Mouse (Mus musculus): ENCODE data around the gene Gm11060.

Gm11060 gene

GRCm38 (mm10) chr2:105122216-105122615 lies 30.4 kb downstream of the Gm11060 start:
- DNase-seq (ENCODE audit: low spot score), result no peak

- no peak for DNase-seq (ENCODE audit: low spot score)
Observed at GRCm38 (mm10) chr2:105122886-105123285, 31.1 kb downstream of the Gm11060 start.

- DNase-seq (ENCODE audit: low spot score), result no peak
Observed at GRCm38 (mm10) chr2:105123431-105123830, 31.6 kb downstream of the Gm11060 start.

- no peak for DNase-seq (ENCODE audit: low spot score)
Observed at GRCm38 (mm10) chr2:105123881-105124280, 32.1 kb downstream of the Gm11060 start.

DNA sequence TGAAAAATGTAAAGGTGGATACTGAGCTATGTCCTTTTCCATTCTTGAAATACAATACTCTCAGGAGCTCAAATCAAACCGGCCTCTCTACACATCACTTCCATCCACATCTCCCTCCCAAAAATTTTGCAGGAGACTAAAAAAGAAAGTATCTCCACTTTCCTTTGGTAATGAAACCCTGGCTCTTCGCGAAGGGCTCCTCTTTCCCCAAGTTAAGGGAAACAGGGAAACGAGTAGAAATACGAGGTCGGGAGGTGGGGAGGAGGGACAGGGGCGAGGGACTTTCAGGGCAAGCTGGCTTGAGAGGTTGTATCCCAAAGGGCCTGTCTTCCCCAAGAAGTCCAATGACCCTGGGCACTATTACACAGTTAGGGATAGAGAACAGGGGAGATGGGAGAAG lies 32.6 kb downstream of the Gm11060 start:
- no peak for DNase-seq (ENCODE audit: low spot score)

DNA sequence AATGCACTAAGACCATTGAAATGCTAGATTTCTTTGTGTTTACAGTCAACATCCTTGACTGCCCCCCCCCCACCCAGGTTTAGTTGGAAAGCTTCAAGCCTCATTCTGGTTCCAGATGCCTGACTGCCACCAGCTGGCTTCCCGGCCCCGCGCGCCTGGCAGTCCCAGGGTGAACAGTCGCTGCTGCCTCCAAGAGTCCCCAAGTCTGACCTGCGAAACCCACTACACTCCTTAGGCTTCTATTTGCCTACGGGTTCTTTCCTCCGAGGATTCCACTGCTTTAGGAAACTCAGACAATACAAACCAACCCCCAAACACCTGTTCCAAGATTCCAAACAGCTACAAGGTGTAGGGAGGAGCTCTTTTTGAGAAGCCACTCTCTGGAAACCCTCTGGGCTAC lies 33.4 kb downstream of the Gm11060 start:
- DNase-seq (ENCODE audit: low spot score), result no peak

GRCm38 (mm10) chr2:105125641-105126040 lies 33.8 kb downstream of the Gm11060 start:
- DNase-seq (ENCODE audit: low spot score), result no peak

- no peak for DNase-seq (ENCODE audit: low spot score)
Observed at GRCm38 (mm10) chr2:105126279-105126678, 34.5 kb downstream of the Gm11060 start, which contains the start of gene Wt1. Wt1 (plus strand) TSS chr2:105126529.

DNA sequence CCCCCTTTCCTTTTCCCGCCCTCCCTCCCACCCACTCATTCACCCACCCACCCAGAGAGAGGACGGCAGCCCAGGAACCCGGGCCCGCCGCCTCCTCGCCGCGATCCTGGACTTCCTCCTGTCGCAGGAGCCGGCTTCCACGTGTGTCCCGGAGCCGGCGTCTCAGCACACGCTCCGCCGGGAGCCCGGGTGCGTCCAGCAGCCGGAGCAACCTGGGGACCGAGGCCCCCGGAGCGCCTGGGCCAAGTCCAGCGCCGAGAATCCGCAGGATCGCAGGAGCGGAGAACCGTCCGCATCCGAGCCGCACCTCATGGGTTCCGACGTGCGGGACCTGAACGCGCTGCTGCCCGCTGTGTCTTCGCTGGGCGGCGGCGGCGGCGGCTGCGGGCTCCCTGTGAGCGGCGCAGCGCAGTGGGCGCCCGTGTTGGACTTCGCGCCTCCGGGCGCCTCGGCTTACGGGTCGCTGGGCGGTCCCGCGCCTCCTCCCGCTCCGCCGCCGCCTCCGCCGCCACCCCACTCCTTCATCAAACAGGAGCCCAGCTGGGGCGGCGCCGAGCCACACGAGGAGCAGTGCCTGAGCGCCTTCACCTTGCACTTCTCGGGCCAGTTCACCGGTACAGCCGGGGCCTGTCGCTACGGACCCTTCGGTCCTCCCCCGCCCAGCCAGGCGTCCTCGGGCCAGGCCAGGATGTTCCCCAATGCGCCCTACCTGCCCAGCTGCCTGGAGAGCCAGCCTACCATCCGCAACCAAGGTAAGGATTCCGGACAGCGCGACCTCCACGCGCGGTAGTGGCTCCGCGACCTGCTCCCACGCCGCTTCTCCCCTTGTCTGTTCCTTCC lies 35.1 kb downstream of the Gm11060 start:
- no peak for DNase-seq (ENCODE audit: low spot score)

DNA sequence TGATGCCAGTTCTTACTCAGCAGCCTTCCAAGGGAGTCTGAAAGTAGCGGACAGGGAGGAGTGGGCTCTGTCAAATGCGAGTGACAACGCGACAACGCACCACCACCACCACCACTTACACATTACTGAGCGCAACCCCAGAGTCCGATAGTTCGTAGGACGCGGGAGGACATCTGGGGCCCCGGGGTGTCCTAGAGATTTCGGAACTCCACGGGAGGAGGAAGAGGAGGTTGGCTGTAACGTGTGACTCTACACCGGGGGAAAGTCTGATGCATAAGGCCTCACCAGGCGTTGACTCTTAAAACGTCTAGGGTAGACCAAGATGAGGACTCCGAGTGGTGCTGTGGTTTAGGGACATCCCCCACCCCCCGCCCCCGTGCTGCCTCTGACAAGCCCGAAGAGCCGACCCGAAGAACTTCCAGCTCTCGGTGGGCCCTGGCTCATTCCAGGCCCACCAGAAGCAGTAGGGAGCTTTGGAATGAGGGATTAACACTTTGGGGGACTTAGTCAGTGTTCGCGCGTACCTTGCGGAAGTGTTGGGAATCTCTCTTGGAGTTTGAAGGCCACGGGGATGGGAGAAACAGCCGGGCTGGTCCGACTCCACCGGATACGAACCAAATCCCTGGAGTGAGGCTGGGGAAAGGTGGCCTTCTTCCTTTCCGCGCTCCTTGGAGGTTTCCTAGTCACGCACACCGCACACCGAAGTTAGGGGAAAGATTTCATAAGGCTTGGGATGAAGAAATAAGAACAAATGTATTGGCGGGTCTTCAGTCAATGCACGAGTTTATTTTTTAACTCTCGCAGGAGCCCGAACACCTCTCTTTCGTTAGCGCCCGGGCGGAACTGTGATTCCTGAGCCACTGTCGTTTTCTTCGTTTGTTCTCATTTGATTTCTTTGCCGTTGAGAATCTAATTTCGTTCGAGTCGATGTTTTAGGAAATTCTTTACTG lies 36.0 kb downstream of the Gm11060 start:
- no peak for DNase-seq (ENCODE audit: low spot score)

DNA sequence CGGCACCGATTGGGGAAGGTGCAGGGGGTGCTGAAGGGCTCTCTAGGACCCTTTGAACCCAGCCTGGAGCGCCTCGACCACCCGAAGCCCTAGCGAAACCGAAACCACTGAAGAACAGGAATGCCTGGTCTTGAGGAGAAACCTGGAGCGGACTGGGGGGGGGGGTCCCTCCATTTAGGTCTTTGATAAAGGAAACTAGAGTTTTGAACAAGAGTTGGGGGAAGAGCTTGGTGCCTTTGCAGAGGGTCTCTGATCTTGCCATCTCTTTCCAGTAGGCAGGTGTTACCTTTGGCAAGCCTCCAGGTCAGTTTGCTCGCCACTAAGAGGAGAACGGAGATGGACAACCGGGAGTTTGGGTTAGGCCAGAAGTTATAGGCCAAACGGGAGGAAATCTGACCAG lies 36.7 kb downstream of the Gm11060 start:
- no peak for DNase-seq (ENCODE audit: low spot score)

GRCm38 (mm10) chr2:105130351-105131060 lies 38.7 kb downstream of the Gm11060 start:
- DNase-seq (ENCODE audit: low spot score), result no peak

GRCm38 (mm10) chr2:105131061-105131810 lies 39.4 kb downstream of the Gm11060 start:
- no peak for DNase-seq (ENCODE audit: low spot score)

DNA sequence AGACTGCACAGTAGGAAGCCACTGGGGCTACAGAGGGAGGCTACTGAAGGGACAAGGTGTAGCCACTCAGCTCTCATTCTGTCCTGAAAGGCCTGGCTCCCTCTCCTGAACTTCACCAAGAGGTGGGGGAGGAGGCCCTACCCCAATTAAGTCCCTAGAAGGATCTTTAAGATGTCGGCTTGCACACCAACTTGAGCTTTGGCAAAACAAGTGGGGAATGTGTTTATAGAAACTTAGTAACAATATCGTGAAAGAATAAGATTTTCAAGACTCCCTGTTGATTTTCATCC lies 39.9 kb downstream of the Gm11060 start:
- DNase-seq (ENCODE audit: low spot score), result no peak

DNA sequence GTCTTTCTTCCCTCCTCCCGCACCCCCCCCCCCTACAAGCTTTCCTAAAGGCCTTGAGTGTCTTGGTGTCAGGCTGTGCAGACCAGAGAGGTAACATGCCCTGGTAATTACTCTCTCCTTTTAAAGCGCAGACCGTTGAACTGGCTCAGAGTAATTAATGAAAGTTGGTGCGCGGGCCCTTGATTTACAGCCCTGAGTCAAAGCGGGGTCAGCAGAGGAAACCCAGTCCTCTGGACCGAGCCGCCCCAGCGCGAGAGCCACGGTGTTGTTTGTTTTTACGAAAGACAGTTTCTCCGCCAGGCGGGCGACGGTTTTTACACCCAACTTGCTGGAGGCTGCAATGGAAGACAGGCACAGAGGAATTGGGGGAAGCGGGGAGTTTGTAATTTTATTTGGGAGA lies 40.5 kb downstream of the Gm11060 start:
- no peak for DNase-seq (ENCODE audit: low spot score)

DNA sequence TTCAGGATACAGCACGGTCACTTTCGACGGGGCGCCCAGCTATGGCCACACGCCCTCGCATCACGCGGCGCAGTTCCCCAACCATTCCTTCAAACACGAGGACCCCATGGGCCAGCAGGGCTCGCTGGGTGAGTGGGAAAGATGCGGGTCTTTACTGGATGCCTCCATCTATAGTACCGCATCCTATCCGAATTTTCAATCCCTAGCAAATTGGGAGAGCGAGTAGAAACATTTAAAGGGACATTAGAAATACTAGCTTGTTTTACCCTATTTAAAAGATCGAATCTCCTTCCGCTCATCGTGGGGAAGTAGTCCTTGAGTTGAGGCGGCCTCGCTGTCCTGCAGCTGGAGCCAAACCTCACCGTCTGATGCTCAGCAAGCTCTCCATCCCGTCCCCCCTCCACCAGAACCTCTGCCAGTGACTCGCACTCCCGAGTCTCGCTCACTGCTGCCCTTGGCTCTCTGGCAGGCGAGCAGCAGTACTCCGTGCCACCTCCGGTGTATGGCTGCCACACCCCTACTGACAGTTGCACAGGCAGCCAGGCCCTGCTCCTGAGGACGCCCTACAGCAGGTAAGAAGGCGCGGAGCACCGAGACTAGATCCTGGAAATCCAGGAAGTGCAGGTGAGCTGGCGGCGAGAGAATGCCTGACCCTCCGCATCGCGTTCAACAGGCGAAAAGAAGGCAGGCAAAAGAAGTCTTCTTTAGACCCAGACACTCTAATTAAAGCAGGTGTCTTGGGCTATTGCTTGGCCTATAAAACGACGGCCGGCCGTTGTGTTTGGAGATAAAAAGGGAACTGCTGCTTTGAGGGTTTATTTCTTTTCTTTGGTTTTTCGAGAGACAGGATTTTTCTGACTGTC lies 41.3 kb downstream of the Gm11060 start:
- DNase-seq (ENCODE audit: low spot score), result no peak

- DNase-seq (ENCODE audit: low spot score), result no peak
Observed at GRCm38 (mm10) chr2:105134296-105134695, 42.5 kb downstream of the Gm11060 start.

DNA sequence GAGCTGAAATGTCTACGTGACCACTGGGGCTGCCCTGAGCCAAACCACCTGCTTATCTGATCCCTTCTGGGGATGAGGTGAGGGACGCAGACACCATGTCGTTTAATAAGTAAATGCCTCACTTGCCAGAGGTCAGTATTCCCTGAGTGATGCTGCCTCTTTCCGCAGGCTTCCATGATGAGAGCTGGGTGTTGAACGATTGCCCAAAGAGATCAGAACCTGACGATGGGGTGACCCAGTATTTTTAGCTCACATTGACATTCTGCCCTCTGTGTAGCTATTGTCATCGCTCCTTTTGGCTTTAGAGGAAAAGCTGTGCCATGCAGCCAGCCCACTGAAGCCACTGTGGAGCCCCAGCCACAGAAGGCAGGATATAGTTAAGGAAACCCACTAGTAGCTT lies 47.7 kb downstream of the Gm11060 start:
- no peak for DNase-seq (ENCODE audit: low spot score)

DNA sequence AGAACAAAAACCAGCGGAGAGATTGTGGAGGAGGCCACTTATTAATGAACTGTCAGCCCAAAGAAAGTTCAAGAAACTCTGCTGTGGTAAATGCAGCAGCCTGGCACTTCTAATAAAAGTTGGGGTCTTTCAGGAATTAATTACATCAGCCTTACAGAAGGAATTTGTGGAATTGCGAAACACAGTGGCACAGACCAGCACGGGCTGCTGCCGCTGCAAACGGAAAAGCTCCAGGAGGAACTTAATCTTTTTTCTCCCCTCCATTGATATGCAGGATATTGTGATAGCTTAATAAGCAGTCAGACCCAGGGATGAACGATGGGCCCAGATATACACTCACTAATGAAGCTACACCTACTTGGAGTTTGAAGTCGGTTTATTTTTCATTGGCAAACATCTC lies 49.6 kb downstream of the Gm11060 start:
- no peak for DNase-seq (ENCODE audit: low spot score)

Data from spleen, adult 12 weeks (tissue).